Mouse (Mus musculus) mouse trophoblast stem cell (cell line): ENCODE data around the gene Gcnt4.

Experiments used
- in situ Hi-C, 2 experiments: fragments of 300-500 bp; cut with MseI, MboI; formaldehyde crosslinking; loops; 2 replicates in 1 of 2; 3 replicates in 1 of 2; pipeline ENCODE4 v1.15.1; 2025

Gcnt4 gene

GRCm38 (mm10) chr13:96947722-96948121 lies 23.2 kb downstream of the Gcnt4 start:
- in situ Hi-C loops = no loop called here

GRCm38 (mm10) chr13:96951880-96952279 lies 27.4 kb downstream of the Gcnt4 start:
- in situ Hi-C loops = no loop called here

GRCm38 (mm10) chr13:96956466-96956865 lies 32.0 kb downstream of the Gcnt4 start:
- in situ Hi-C loops = no loop called here

GRCm38 (mm10) chr13:96960019-96960418 lies 35.5 kb downstream of the Gcnt4 start:
- in situ Hi-C loops = no loop called here

GRCm38 (mm10) chr13:96961366-96962157 lies 37.1 kb downstream of the Gcnt4 start:
- in situ Hi-C loops = no loop called here

- in situ Hi-C loops = no loop called here
Measured at GRCm38 (mm10) chr13:96962801-96963200, 38.3 kb downstream of the Gcnt4 start.

GRCm38 (mm10) chr13:96964981-96965380 lies 40.5 kb downstream of the Gcnt4 start:
- in situ Hi-C loops = no loop called here

GRCm38 (mm10) chr13:96966210-96967089 lies 42.0 kb downstream of the Gcnt4 start:
- in situ Hi-C loops = no loop called here

- in situ Hi-C loops = no loop called here
Measured at GRCm38 (mm10) chr13:96967091-96967490, 42.6 kb downstream of the Gcnt4 start.

GRCm38 (mm10) chr13:96967822-96968221 lies 43.3 kb downstream of the Gcnt4 start:
- in situ Hi-C loops = no loop called here

- in situ Hi-C loops = no loop called here
Measured at GRCm38 (mm10) chr13:96971076-96971475, 46.6 kb downstream of the Gcnt4 start.

- in situ Hi-C loops = no loop called here
Measured at GRCm38 (mm10) chr13:96971861-96972282, 47.4 kb downstream of the Gcnt4 start.

- in situ Hi-C loops = no loop called here
Measured at GRCm38 (mm10) chr13:96973318-96973717, 48.8 kb downstream of the Gcnt4 start.

GRCm38 (mm10) chr13:96976986-96977595 lies 52.6 kb downstream of the Gcnt4 start:
- in situ Hi-C loops = no loop called here

GRCm38 (mm10) chr13:96980561-96980960 lies 56.1 kb downstream of the Gcnt4 start:
- in situ Hi-C loops = no loop called here

GRCm38 (mm10) chr13:96983251-96984126 lies 59.0 kb downstream of the Gcnt4 start:
- in situ Hi-C loops = no loop called here

GRCm38 (mm10) chr13:96984688-96985087 lies 60.2 kb downstream of the Gcnt4 start:
- in situ Hi-C loops = no loop called here

- in situ Hi-C loops = no loop called here
Measured at GRCm38 (mm10) chr13:96985599-96986275, 61.2 kb downstream of the Gcnt4 start.

- in situ Hi-C loops = no loop called here
Measured at GRCm38 (mm10) chr13:96989129-96989528, 64.6 kb downstream of the Gcnt4 start.

GRCm38 (mm10) chr13:96990045-96990444 lies 65.6 kb downstream of the Gcnt4 start:
- in situ Hi-C loops = no loop called here
